Mouse (Mus musculus): ENCODE results near the gene Fbxw9. TPM values are rescaled to one million over a fixed set of nuclear protein-coding genes. Genes with fewer than 3 reads are reported as not detected.

Gene Fbxw9
- polyA plus RNA-seq (2012; fragmentation: generic; extraction: Trizol), result 26.8 TPM

- no peaks in the 10 kb centered on the region for H3K79me2 ChIP-seq (ENCODE audit: control insufficient read depth, insufficient read depth)
- H3ac ChIP-seq (ENCODE audit: control insufficient read depth, insufficient read length), result peak within 1 kb of the TSS; percentile 20
- TF ChIP-seq POLR2A (IDR thresholded peaks at IDR 0.05; ENCODE audit: insufficient read length, low read depth), result peak; percentile 28
- TF ChIP-seq TCF3 (IDR thresholded peaks at IDR 0.05; ENCODE audit: insufficient read length, low read depth), result no peak
- TF ChIP-seq TCF12 (IDR thresholded peaks at IDR 0.05; ENCODE audit: insufficient read depth, poor library complexity, severe bottlenecking), result no peak
- no peak for TF ChIP-seq E2F4 (IDR thresholded peaks at IDR 0.05; ENCODE audit: insufficient read depth)
- TF ChIP-seq POLR2AphosphoS2 (IDR thresholded peaks at IDR 0.05; ENCODE audit: insufficient read length, low read depth), result peak; percentile 67
- TF ChIP-seq SRF (IDR thresholded peaks at IDR 0.05; ENCODE audit: control insufficient read depth, insufficient read length, low read depth), result no peak
- TF ChIP-seq MAX (IDR thresholded peaks at IDR 0.05; ENCODE audit: low read depth), result no peak
- TF ChIP-seq CEBPB (IDR thresholded peaks at IDR 0.05; ENCODE audit: insufficient read depth, poor library complexity, severe bottlenecking), result no peak
- peak in 1 of 3 experiments; percentile 3 for TF ChIP-seq MYOD1 (IDR thresholded peaks at IDR 0.05; ENCODE audit: control insufficient read depth in 1 of 3, insufficient read length in 2 of 3, low read depth in 2 of 3)
- TF ChIP-seq REST (IDR thresholded peaks at IDR 0.05; ENCODE audit: insufficient read depth, insufficient read length), result no peak
- peak in 1 of 3 experiments; percentile 29 for TF ChIP-seq MYOG (IDR thresholded peaks at IDR 0.05; ENCODE audit: control insufficient read depth in 1 of 3, insufficient read depth in 1 of 3, insufficient read length in 2 of 3, low read depth in 2 of 3)
- no peak for TF ChIP-seq USF1 (IDR thresholded peaks at IDR 0.05; ENCODE audit: low read depth)
- peak within 1 kb of the TSS; percentile 54 for H3K4me3 ChIP-seq
- peak within 1 kb of the TSS; percentile 73 for H3K4me2 ChIP-seq (ENCODE audit: low read depth)
- no peaks in the 10 kb centered on the region for H3K36me3 ChIP-seq (ENCODE audit: control insufficient read depth, insufficient read depth)
- no peaks in the 10 kb centered on the region for H3K27me3 ChIP-seq (ENCODE audit: control insufficient read depth, insufficient read depth, insufficient read length)
Measured at GRCm38 (mm10) chr8:85059879-85060616, at the start of gene Fbxw9. Fbxw9 (plus strand) TSS chr8:85060055.

- H3K27me3 ChIP-seq (ENCODE audit: control insufficient read depth, insufficient read depth, insufficient read length), result peaks cover 14% of the 10 kb centered on the region
- H3ac ChIP-seq (ENCODE audit: control insufficient read depth, insufficient read length), result no peak overlapping the region
- H3K4me3 ChIP-seq, result no peak overlapping the region
- H3K36me3 ChIP-seq (ENCODE audit: control insufficient read depth, insufficient read depth), result no peaks in the 10 kb centered on the region
- no peak overlapping the region for H3K4me2 ChIP-seq (ENCODE audit: low read depth)
- no peaks in the 10 kb centered on the region for H3K79me2 ChIP-seq (ENCODE audit: control insufficient read depth, insufficient read depth)
- no peak for TF ChIP-seq CEBPB (IDR thresholded peaks at IDR 0.05; ENCODE audit: insufficient read depth, poor library complexity, severe bottlenecking)
- TF ChIP-seq TCF3 (IDR thresholded peaks at IDR 0.05; ENCODE audit: insufficient read length, low read depth), result no peak
- no peak for TF ChIP-seq TCF12 (IDR thresholded peaks at IDR 0.05; ENCODE audit: insufficient read depth, poor library complexity, severe bottlenecking)
- TF ChIP-seq POLR2AphosphoS2 (IDR thresholded peaks at IDR 0.05; ENCODE audit: insufficient read length, low read depth), result no peak
- no peak for TF ChIP-seq USF1 (IDR thresholded peaks at IDR 0.05; ENCODE audit: low read depth)
- no peak for TF ChIP-seq REST (IDR thresholded peaks at IDR 0.05; ENCODE audit: insufficient read depth, insufficient read length)
- TF ChIP-seq E2F4 (IDR thresholded peaks at IDR 0.05; ENCODE audit: insufficient read depth), result no peak
- TF ChIP-seq MYOD1 (IDR thresholded peaks at IDR 0.05; ENCODE audit: control insufficient read depth in 1 of 3, insufficient read length in 2 of 3, low read depth in 2 of 3), result no peak
- no peak for TF ChIP-seq SRF (IDR thresholded peaks at IDR 0.05; ENCODE audit: control insufficient read depth, insufficient read length, low read depth)
- TF ChIP-seq MYOG (IDR thresholded peaks at IDR 0.05; ENCODE audit: control insufficient read depth in 1 of 3, insufficient read depth in 1 of 3, insufficient read length in 2 of 3, low read depth in 2 of 3), result no peak
- no peak for TF ChIP-seq POLR2A (IDR thresholded peaks at IDR 0.05; ENCODE audit: insufficient read length, low read depth)
- TF ChIP-seq MAX (IDR thresholded peaks at IDR 0.05; ENCODE audit: low read depth), result no peak
Measured at GRCm38 (mm10) chr8:85011242-85011641, 48.6 kb upstream of the Fbxw9 start.

GRCm38 (mm10) chr8:85013230-85013840, 46.5 kb upstream of the Fbxw9 start:
- H3K79me2 ChIP-seq (ENCODE audit: control insufficient read depth, insufficient read depth), result no peaks in the 10 kb centered on the region
- H3K27me3 ChIP-seq (ENCODE audit: control insufficient read depth, insufficient read depth, insufficient read length), result peaks cover 14% of the 10 kb centered on the region
- H3K4me2 ChIP-seq (ENCODE audit: low read depth), result peak overlapping the region; percentile 38
- no peak overlapping the region for H3ac ChIP-seq (ENCODE audit: control insufficient read depth, insufficient read length)
- H3K36me3 ChIP-seq (ENCODE audit: control insufficient read depth, insufficient read depth), result no peaks in the 10 kb centered on the region
- TF ChIP-seq E2F4 (IDR thresholded peaks at IDR 0.05; ENCODE audit: insufficient read depth) (no peak), MYOG (IDR thresholded peaks at IDR 0.05; ENCODE audit: control insufficient read depth in 1 of 3, insufficient read depth in 1 of 3, insufficient read length in 2 of 3, low read depth in 2 of 3) (peak in 1 of 3 experiments; percentile 16)
- no peak overlapping the region for H3K4me3 ChIP-seq

- Histone ChIP-seq H3K27me3 (ENCODE audit: control insufficient read depth, insufficient read depth, insufficient read length) (peaks cover 14% of the 10 kb centered on the region), H3K36me3 (ENCODE audit: control insufficient read depth, insufficient read depth) (peaks cover 3% of the 10 kb centered on the region), H3ac (ENCODE audit: control insufficient read depth, insufficient read length) (no peak within 1 kb of the TSS), H3K4me2 (ENCODE audit: low read depth) (peak within 1 kb of the TSS; percentile 38), H3K79me2 (ENCODE audit: control insufficient read depth, insufficient read depth) (no peaks in the 10 kb centered on the region), H3K4me3 (no peak within 1 kb of the TSS)
- TF ChIP-seq MYOG (IDR thresholded peaks at IDR 0.05; ENCODE audit: control insufficient read depth in 1 of 3, insufficient read depth in 1 of 3, insufficient read length in 2 of 3, low read depth in 2 of 3), result no peak
- TF ChIP-seq SRF (IDR thresholded peaks at IDR 0.05; ENCODE audit: control insufficient read depth, insufficient read length, low read depth), result no peak
- TF ChIP-seq E2F4 (IDR thresholded peaks at IDR 0.05; ENCODE audit: insufficient read depth), result no peak
- no peak for TF ChIP-seq POLR2AphosphoS2 (IDR thresholded peaks at IDR 0.05; ENCODE audit: insufficient read length, low read depth)
Measured at GRCm38 (mm10) chr8:85014431-85014830, 45.4 kb upstream of the Fbxw9 start, which contains the start of gene Best2. Best2 (minus strand) TSS chr8:85014531.

GRCm38 (mm10) chr8:85016724-85017123, 43.1 kb upstream of the Fbxw9 start:
- TF ChIP-seq SRF (IDR thresholded peaks at IDR 0.05; ENCODE audit: control insufficient read depth, insufficient read length, low read depth) (no peak), POLR2AphosphoS2 (IDR thresholded peaks at IDR 0.05; ENCODE audit: insufficient read length, low read depth) (peak; percentile 36)
- Histone ChIP-seq H3K36me3 (ENCODE audit: control insufficient read depth, insufficient read depth) (peaks cover 3% of the 10 kb centered on the region), H3ac (ENCODE audit: control insufficient read depth, insufficient read length) (no peak overlapping the region), H3K4me3 (no peak overlapping the region), H3K27me3 (ENCODE audit: control insufficient read depth, insufficient read depth, insufficient read length) (peaks cover 5% of the 10 kb centered on the region), H3K4me2 (ENCODE audit: low read depth) (no peak overlapping the region), H3K79me2 (ENCODE audit: control insufficient read depth, insufficient read depth) (peaks cover 3% of the 10 kb centered on the region)

All from myocyte (in vitro differentiated cells).